Mouse (Mus musculus): ENCODE measurements around the gene Tmem189.

- TF ChIP-seq CTCF (IDR thresholded peaks at IDR 0.05; ENCODE audit: low read depth) (no peak), EP300 (IDR thresholded peaks at IDR 0.05; ENCODE audit: low read depth) (no peak)
Observed at GRCm38 (mm10) chr2:167689501-167690218, at the start of gene Tmem189.

All from heart, postnatal 0 days (tissue).